Mouse (Mus musculus): ENCODE data around the gene Vars2. TPM values are rescaled to one million over a fixed set of nuclear protein-coding genes. Genes with fewer than 3 reads are reported as not detected.

The Vars2 gene
- total RNA-seq, 2 experiments from 2014 or later, result 37.2 to 38.7 TPM

- DNase-seq (ENCODE audit: low spot score in 2 of 2), result no peak
Observed at GRCm38 (mm10) chr17:35636363-35636762, 31.0 kb downstream of the Vars2 start.

GRCm38 (mm10) chr17:35635699-35636111 lies 31.7 kb downstream of the Vars2 start:
- DNase-seq (ENCODE audit: low spot score in 2 of 2), result peak; percentile 57 to 59

GRCm38 (mm10) chr17:35635202-35635601 lies 32.2 kb downstream of the Vars2 start:
- no peak for DNase-seq (ENCODE audit: low spot score in 2 of 2)

GRCm38 (mm10) chr17:35633992-35634391 lies 33.4 kb downstream of the Vars2 start:
- no peak for DNase-seq (ENCODE audit: low spot score in 2 of 2)

- no peak for DNase-seq (ENCODE audit: low spot score in 2 of 2)
Observed at GRCm38 (mm10) chr17:35626537-35626936, 40.9 kb downstream of the Vars2 start, which contains the start of gene Gm9573. Gene Gm9573 (minus strand): TSS chr17:35626637.

GRCm38 (mm10) chr17:35617127-35617526 lies 50.3 kb downstream of the Vars2 start:
- no peak for DNase-seq (ENCODE audit: low spot score in 2 of 2)

Other genes with a start within 250 kb of the Vars2 start
- gene H2-Q6, start 242.7 kb downstream of the Vars2 start, total RNA-seq (2021), result 10 to 100 TPM in 1 of 2 experiments, 1 to 10 TPM in 1; 5.0 to 33.9 TPM
- 10 to 100 TPM in 1 of 2 experiments, 1 to 10 TPM in 1; 8.0 to 28.6 TPM for gene H2-Q7, start 228.4 kb downstream of the Vars2 start, total RNA-seq (2021)
- gene H2-Q10, start 197.5 kb downstream of the Vars2 start, total RNA-seq (2021), result 10 to 100 TPM; 11.3 to 19.5 TPM
- under 1 TPM in 1 of 2 experiments, not detected in 1; 0.23 TPM for gene Pou5f1, start 161.6 kb downstream of the Vars2 start, total RNA-seq (2021)
- gene Tcf19, start 150.8 kb downstream of the Vars2 start, total RNA-seq (2021), result 1 to 10 TPM; 3.0 to 3.7 TPM
- 1 to 10 TPM; 6.3 to 6.7 TPM for gene Cchcr1, start 150.5 kb downstream of the Vars2 start, total RNA-seq (2021)
- gene Psors1c2, start 134.4 kb downstream of the Vars2 start, total RNA-seq (2021), result not detected
- 1 to 10 TPM in 1 of 2 experiments, under 1 TPM in 1; 0.10 to 7.1 TPM for gene Cdsn, start 115.5 kb downstream of the Vars2 start, total RNA-seq (2021)
- not detected for gene 2300002M23Rik, start 100.1 kb downstream of the Vars2 start, total RNA-seq (2021)
- gene Sfta2, start 66.0 kb downstream of the Vars2 start, total RNA-seq (2021), result not detected
- not detected for gene Gm9573, start 41.0 kb downstream of the Vars2 start, total RNA-seq (2021)
- not detected for gene Mucl3, start 23.9 kb downstream of the Vars2 start, total RNA-seq (2021)
- gene Gtf2h4, start 6.1 kb upstream of the Vars2 start, total RNA-seq (2021), result 10 to 100 TPM; 20.2 to 20.8 TPM
- gene Ddr1, start 37.0 kb upstream of the Vars2 start, total RNA-seq (2021), result 10 to 100 TPM; 33.5 to 44.1 TPM
- gene Ier3, start 154.1 kb upstream of the Vars2 start, total RNA-seq (2021), result 10 to 100 TPM in 1 of 2 experiments, 1 to 10 TPM in 1; 7.9 to 19.0 TPM
- 10 to 100 TPM; 62.9 to 71.2 TPM for gene Flot1, start 155.6 kb upstream of the Vars2 start, total RNA-seq (2021)
- gene Tubb5, start 170.7 kb upstream of the Vars2 start, total RNA-seq (2021), result 100 to 1,000 TPM; 134 to 185 TPM
- 10 to 100 TPM; 11.5 to 16.7 TPM for gene Mdc1, start 173.9 kb upstream of the Vars2 start, total RNA-seq (2021)
- gene Nrm, start 193.7 kb upstream of the Vars2 start, total RNA-seq (2021), result 1 to 10 TPM; 2.3 TPM
- gene Ppp1r18, start 198.0 kb upstream of the Vars2 start, total RNA-seq (2021), result 10 to 100 TPM; 35.3 to 41.0 TPM
- gene Dhx16, start 212.2 kb upstream of the Vars2 start, total RNA-seq (2021), result 10 to 100 TPM; 43.3 to 48.3 TPM
- 10 to 100 TPM; 49.5 to 53.8 TPM for gene 2310061I04Rik, start 229.8 kb upstream of the Vars2 start, total RNA-seq (2021)
- gene Atat1, start 242.5 kb upstream of the Vars2 start, total RNA-seq (2021), result 10 to 100 TPM; 43.9 to 44.5 TPM
- gene Mrps18b, start 248.8 kb upstream of the Vars2 start, total RNA-seq (2021), result 100 to 1,000 TPM in 1 of 2 experiments, 10 to 100 TPM in 1; 93.5 to 102 TPM
- 10 to 100 TPM; 63.7 to 98.8 TPM for gene Ppp1r10, start 248.8 kb upstream of the Vars2 start, total RNA-seq (2021)

Measured in adrenal gland, adult 18-20 months (tissue).